Mouse (Mus musculus) heart, adult 2 months (tissue): ENCODE measurements around the gene Krt90.
A peak's percentile ranks its signal among the peaks of the same experiment; 100 is the strongest.

ENCODE experiments used
- CTCF ChIP-seq: fragments of 200-600 bp; IDR thresholded peaks from 2 replicates; pipeline ENCODE4 v1.8.1; 2022; ENCODE audit warnings: antibody characterized with exemption, mild to moderate bottlenecking, moderate library complexity
- EP300 ChIP-seq: fragments of 200-500 bp; IDR thresholded peaks from 2 replicates; pipeline ENCODE4 v1.6.1; 2011; ENCODE audit warnings: low read depth, low read length, control low read depth; ENCODE audit not compliant: insufficient read depth
- POLR2A ChIP-seq: fragments of 200-500 bp; IDR thresholded peaks from 2 replicates; pipeline ENCODE4 v1.6.1; 2011; ENCODE audit warnings: mild to moderate bottlenecking, low read depth, low read length, control low read depth; ENCODE audit not compliant: insufficient read depth

GRCm38 (mm10) chr15:101537864-101538579 is 24.7 kb downstream of the Krt90 start:
- peak; percentile 15; the same call in 1 of the 2 replicates for TF ChIP-seq CTCF
- no peak for TF ChIP-seq POLR2A
- TF ChIP-seq EP300: no peak
